Mouse (Mus musculus) forebrain, embryonic 11.5 days (tissue): ENCODE data around the gene Ccdc57. TPM values are rescaled to one million over a fixed set of nuclear protein-coding genes. Genes with fewer than 3 reads are reported as not detected.

Source experiments
- ATAC-seq: fragments of 200-750 bp; cut with Nextera tagmentation; replicated peaks from 2 replicates; pipeline ENCODE4 v1.8.0; 2017; ENCODE audit warnings: moderate TSS enrichment; ENCODE audit not compliant: low FRiP score
- DNase-seq: peaks from one replicate; pipeline ENCODE4 v3.0.0-alpha.2; 2017; ENCODE audit warnings: low spot score
- H3K27ac ChIP-seq: fragments of 300-500 bp; sonication (generic); 2 replicates; pipeline ENCODE4 v1.5.1; 2014; ENCODE audit warnings: low read depth, low read length
- H3K27me3 ChIP-seq: fragments of 300-500 bp; sonication (generic); 2 replicates; pipeline ENCODE4 v1.6.1; 2014; ENCODE audit warnings: mild to moderate bottlenecking, low read length, mixed read lengths; ENCODE audit not compliant: control insufficient read depth, insufficient read depth
- H3K36me3 ChIP-seq: fragments of 300-500 bp; sonication (generic); 2 replicates; pipeline ENCODE4 v1.6.1; 2014; ENCODE audit warnings: mild to moderate bottlenecking, low read length, moderate library complexity, mixed read lengths; ENCODE audit not compliant: control insufficient read depth, insufficient read depth
- H3K4me1 ChIP-seq: fragments of 300-500 bp; sonication (generic); replicated peaks from 2 replicates; pipeline ENCODE4 v1.6.1; 2014; ENCODE audit warnings: low read length, mixed read lengths; ENCODE audit not compliant: control insufficient read depth, insufficient read depth
- H3K4me2 ChIP-seq: fragments of 300-500 bp; sonication (generic); 2 replicates; pipeline ENCODE4 v1.6.1; 2014; ENCODE audit warnings: low read depth, mild to moderate bottlenecking, low read length, moderate library complexity, mixed read lengths; ENCODE audit not compliant: severe bottlenecking
- H3K4me3 ChIP-seq: fragments of 300-500 bp; sonication (generic); 2 replicates; pipeline ENCODE4 v1.5.1; 2014; ENCODE audit warnings: low read depth, low read length
- H3K9ac ChIP-seq: fragments of 300-500 bp; sonication (generic); 2 replicates; pipeline ENCODE4 v1.6.1; 2014; ENCODE audit warnings: low read length
- H3K9me3 ChIP-seq: fragments of 300-500 bp; sonication (generic); 2 replicates; pipeline ENCODE4 v1.6.1; 2016; ENCODE audit warnings: low read length, mixed read lengths; ENCODE audit not compliant: control insufficient read depth
- WGBS: fragments of 180-500 bp; shearing (Covaris S2); extraction: QIAGEN DNeasy Blood & Tissue Kit; methylation state at CpG from one replicate; pipeline ENCODE4 v1.1.7; 2014; 5-methylcytosine and 5-hydroxymethylcytosine counted together
- polyA plus RNA-seq: library from polyadenylated mRNA; unstranded; fragments of >200 nt; fragmentation: Nextera tagmentation; extraction: Ambion mirVana; gene quantifications from 2 replicates; pipeline ENCODE4 v1.2.1, GENCODE M21; 2014

Gene Ccdc57
- polyA plus RNA-seq, 1 experiment from 2014 or later = 7.7 TPM

DNA sequence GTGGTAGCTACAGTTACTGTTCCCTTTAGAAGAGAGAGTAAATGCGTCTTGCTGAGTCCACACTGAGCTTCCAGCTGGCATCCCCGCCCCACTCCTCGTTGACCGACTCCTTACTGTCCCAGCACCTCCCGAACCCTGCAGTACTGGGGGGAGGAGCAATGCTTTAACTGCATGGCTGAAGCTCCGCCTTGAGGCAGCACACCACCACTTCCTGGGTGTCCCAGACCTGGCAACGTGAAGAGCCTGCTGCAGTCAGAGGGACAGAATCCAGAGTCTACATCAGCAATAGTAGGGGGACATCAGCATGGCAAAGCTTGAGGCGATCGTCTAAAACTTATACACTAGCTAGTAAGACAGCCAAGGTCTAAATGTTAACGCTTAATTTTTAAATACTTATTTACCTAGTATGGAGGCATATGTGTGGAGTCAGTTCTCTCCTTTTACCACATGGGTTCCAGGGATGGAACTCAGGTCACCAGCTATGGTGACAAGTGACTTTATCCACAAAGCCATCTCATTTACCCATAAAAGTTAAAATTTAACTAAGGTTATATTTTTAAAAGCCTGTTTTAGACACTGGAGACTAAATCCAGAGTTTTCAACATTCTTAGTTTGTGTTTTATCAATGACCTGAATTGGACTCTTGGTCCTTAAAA lies 30.1 kb downstream of the Ccdc57 start:
- H3K4me1 ChIP-seq = no peaks in the 10 kb centered on the region

DNA sequence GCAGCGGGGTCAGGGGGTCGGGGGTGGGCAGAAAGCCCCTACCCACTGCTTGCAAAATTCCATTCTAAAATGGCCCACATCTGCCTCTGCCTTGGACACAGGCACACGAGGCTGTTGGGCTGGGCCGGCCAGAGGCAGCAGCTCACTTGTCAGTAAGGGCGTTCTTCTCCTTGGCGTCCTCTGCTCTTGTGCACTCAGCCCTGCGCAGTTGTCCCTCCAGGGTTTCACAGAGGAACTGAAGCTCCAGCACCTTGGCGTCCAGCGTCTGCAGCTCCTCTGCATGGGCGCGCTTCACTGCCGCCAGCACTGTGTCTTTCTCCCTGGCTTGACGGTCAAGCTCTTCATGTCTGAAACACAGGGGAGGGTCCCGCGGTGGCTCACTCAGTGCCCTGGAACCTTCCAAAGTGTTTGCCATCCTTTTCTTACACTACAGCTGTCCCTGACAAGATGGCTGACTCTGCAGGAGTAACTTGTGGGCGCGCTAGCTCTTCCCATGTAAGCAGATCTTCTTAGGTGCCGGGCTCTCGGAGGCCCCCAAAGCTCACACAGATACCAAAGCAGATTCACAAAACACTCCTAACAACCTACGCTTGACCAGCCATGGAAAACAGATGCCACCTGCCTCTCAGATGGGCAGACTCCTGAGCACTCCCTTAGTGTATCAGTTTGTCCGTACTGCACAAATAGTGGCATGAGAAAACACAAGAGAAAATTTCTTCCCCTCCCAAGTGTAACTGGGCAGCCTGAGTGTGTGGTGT lies 30.8 kb downstream of the Ccdc57 start:
- no peaks in the 10 kb centered on the region for H3K27me3 ChIP-seq
- H3K9me3 ChIP-seq = no peaks in the 10 kb centered on the region
- H3K4me2 ChIP-seq = no peak overlapping the region
- no peak for ATAC-seq
- H3K36me3 ChIP-seq = no peaks in the 10 kb centered on the region; the same call in 1 of the 2 replicates
- no peak for DNase-seq
- no peak overlapping the region for H3K27ac ChIP-seq
- no peak overlapping the region for H3K4me3 ChIP-seq
- no peak overlapping the region for H3K9ac ChIP-seq
- H3K4me1 ChIP-seq = no peaks in the 10 kb centered on the region
- WGBS = 81% methylated on average over 21 of the region's 21 CpGs

More for the DNA sequence above, 30.1 kb downstream of the Ccdc57 start:
- no peak overlapping the region for H3K4me2 ChIP-seq
- no peaks in the 10 kb centered on the region; the same call in 1 of the 2 replicates for H3K36me3 ChIP-seq
- no peak overlapping the region for H3K27ac ChIP-seq
- no peak overlapping the region for H3K4me3 ChIP-seq
- DNase-seq = no peak
- WGBS = 57% methylated on average over 10 of the region's 10 CpGs
- no peak for ATAC-seq
- no peak overlapping the region for H3K9ac ChIP-seq
- H3K9me3 ChIP-seq = no peaks in the 10 kb centered on the region
- no peaks in the 10 kb centered on the region for H3K27me3 ChIP-seq

DNA sequence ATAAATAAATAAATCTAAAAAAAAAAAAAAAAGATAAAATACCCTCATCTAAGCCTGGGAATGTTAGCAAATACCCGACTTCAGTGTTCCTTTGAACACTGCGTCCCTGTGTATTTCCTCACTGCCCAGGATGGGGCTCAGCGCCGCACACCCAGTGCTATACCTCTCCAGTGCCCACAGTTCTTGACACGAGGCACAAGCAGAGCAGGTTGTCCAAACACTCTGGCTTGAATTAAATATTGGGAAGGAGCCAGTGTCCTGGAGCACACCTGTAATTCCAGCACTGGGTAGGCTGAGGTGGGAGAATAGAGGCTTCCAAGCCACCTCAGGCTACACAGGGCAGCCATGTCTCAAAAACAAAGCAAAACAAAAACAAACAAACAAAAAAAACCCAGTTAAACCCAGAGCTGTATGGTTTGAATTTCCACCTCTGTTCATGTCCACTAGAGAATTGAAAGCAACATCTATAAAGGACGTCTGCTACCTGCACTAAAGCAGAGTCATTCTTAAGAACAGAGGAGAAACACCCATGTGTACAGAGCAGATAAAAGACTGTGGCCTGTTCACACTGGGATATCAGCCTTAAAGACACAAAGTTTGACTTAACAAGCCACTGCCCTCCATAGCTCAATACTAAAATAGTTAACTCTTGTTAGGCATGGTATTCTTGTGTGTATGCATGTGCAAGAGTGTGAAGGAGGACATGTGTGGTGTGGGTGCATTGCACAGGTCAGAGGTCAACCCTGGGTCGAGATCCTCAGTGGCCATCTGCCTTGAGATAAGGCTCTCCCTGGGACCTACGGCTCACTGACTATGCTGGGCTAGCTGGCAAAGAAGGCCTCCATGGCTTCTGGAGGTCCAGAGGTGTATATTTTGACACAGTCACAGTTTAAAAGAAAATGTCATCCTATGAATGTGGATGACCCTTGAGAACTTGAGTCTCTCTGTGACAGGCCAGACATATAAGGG lies 32.1 kb downstream of the Ccdc57 start:
- H3K27ac ChIP-seq = no peak overlapping the region
- H3K36me3 ChIP-seq = no peaks in the 10 kb centered on the region; the same call in 1 of the 2 replicates
- 90% methylated on average over 8 of the region's 8 CpGs for WGBS
- no peak for DNase-seq
- H3K4me1 ChIP-seq = no peaks in the 10 kb centered on the region
- H3K27me3 ChIP-seq = no peaks in the 10 kb centered on the region
- no peak overlapping the region for H3K4me3 ChIP-seq
- ATAC-seq = no peak
- H3K4me2 ChIP-seq = no peak overlapping the region
- no peak overlapping the region for H3K9ac ChIP-seq
- H3K9me3 ChIP-seq = no peaks in the 10 kb centered on the region

DNA sequence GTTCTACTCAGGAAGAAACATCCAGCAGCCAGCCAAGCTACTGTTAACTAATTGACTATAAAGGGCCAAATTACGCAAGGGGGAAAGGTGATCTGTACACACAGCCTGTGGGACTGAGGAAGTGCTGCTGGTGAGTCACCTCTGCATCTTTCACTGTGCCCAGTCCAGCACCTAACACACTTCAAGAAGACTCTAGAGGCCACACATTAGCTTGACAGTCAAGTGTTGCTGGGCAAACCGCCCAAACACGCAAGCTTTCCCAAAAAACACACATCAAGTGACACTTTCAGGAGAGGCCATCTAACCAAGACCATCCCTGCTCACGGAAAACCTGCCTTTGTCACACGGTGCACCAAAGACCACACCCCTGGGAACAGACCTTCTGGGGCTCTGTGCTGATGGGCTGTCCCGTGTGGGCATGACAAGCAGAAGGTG lies 34.5 kb downstream of the Ccdc57 start:
- no peak overlapping the region for H3K9ac ChIP-seq
- no peak overlapping the region for H3K4me2 ChIP-seq
- no peaks in the 10 kb centered on the region for H3K27me3 ChIP-seq
- 84% methylated on average over 6 of the region's 6 CpGs for WGBS
- no peak for DNase-seq
- no peak overlapping the region for H3K4me3 ChIP-seq
- no peaks in the 10 kb centered on the region for H3K9me3 ChIP-seq
- H3K36me3 ChIP-seq = peaks cover 3% of the 10 kb centered on the region; the same call in 1 of the 2 replicates
- H3K4me1 ChIP-seq = no peaks in the 10 kb centered on the region
- ATAC-seq = no peak
- no peak overlapping the region for H3K27ac ChIP-seq

DNA sequence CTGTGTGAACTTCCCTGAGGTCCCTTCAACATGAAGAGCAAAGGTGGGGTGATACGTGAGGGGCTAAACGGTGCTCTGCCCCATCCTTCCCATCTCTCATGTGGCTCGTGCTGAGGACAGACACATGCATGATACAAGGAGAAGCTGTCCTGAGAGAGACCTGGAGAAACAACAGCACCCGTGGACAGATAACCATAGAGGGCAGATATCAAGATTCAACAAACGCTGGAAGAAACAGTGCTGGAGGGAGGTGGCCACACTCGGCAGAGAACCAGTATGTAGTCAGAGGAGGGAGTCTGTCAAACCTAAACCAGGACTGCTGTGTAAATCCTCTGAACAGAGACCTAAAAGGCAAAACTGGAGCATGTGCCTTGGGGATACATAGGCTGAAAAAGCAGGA lies 37.2 kb downstream of the Ccdc57 start:
- H3K9ac ChIP-seq = no peak overlapping the region
- no peaks in the 10 kb centered on the region for H3K9me3 ChIP-seq
- H3K4me1 ChIP-seq = no peaks in the 10 kb centered on the region
- no peak overlapping the region for H3K27ac ChIP-seq
- H3K4me2 ChIP-seq = no peak overlapping the region
- H3K4me3 ChIP-seq = no peak overlapping the region
- no peaks in the 10 kb centered on the region for H3K27me3 ChIP-seq
- 91% methylated on average over 6 of the region's 6 CpGs for WGBS
- H3K36me3 ChIP-seq = peaks cover 3% of the 10 kb centered on the region; the same call in 1 of the 2 replicates
- DNase-seq (no peak), ATAC-seq (no peak)

DNA sequence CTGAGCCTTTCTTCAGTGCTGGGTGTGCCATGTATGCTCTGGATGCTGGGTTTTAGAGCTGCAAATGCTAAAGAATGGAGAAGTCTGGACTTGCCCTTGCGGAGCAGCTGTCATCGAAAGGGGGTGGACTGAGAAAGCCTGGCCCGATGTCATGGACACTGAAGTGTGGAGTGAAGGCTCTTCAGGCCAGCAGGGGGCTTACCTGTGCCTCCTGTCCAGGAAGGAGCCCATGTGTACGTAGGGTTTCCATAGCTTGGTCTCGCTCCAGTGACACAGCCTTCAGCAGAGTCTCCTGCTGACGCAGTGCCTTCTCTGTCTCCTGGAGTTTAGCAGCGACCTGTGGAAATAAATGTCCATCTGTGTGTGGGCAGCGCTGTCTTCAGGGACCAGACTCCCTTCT lies 38.3 kb downstream of the Ccdc57 start:
- no peaks in the 10 kb centered on the region for H3K4me1 ChIP-seq
- no peak for ATAC-seq
- H3K9me3 ChIP-seq = no peaks in the 10 kb centered on the region
- H3K27ac ChIP-seq = no peak overlapping the region
- H3K27me3 ChIP-seq = no peaks in the 10 kb centered on the region
- no peak overlapping the region for H3K9ac ChIP-seq
- H3K4me2 ChIP-seq = no peak overlapping the region
- no peak for DNase-seq
- H3K36me3 ChIP-seq = peaks cover 3% of the 10 kb centered on the region; the same call in 1 of the 2 replicates
- 94% methylated on average over 8 of the region's 8 CpGs for WGBS
- no peak overlapping the region for H3K4me3 ChIP-seq

DNA sequence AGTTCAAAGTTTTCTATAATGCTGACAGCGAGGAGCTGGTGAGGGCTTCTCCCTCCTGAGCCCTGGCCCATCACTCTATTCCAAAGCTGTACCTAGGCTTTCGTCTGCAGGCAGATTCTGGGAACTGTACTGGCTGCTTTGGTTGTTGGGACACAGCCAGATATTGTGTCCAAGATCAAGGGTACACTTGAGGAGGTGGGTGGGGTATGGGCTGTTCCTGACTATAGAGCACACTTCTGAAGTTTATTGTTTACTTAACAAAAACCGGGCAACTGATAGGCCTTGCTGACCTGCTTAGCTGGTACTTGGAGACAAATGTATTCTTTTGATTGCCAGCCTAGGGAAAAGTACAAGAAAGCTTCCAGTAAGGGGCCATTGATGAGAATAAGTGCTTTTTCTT lies 43.5 kb downstream of the Ccdc57 start:
- Histone ChIP-seq H3K27ac (no peak overlapping the region), H3K4me3 (no peak overlapping the region), H3K36me3 (peaks cover 1% of the 10 kb centered on the region; the same call in 1 of the 2 replicates), H3K9ac (no peak overlapping the region), H3K4me1 (no peaks in the 10 kb centered on the region), H3K4me2 (no peak overlapping the region), H3K27me3 (no peaks in the 10 kb centered on the region), H3K9me3 (peaks cover 4% of the 10 kb centered on the region; the same call in 1 of the 2 replicates)
- no peak for ATAC-seq
- no peak for DNase-seq
- 90% methylated on average over 3 of the region's 3 CpGs for WGBS

DNA sequence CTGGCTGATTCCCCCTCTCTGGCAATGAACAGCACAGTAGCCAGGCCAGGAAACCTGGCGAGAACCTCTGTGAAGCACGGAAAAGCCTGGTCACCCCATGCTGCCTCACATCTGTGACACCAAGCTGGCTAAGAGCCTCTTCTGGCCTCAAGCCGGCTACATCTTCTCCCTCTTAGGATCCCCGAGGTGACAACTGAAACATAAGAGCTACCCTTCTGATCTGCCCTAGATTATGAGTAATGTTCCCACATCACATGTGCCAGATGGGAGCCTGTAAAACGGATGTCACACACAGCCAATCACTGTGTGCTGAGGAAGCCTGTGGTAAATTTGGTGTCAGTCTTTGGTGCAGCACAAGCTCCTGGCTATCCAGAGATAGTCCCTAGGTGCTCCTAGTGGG lies 44.0 kb downstream of the Ccdc57 start:
- no peak for ATAC-seq
- no peaks in the 10 kb centered on the region; the same call in 1 of the 2 replicates for H3K36me3 ChIP-seq

More for the DNA sequence above, 44.0 kb downstream of the Ccdc57 start:
- no peaks in the 10 kb centered on the region for H3K27me3 ChIP-seq
- no peak for DNase-seq
- 88% methylated on average over 5 of the region's 5 CpGs for WGBS
- H3K27ac ChIP-seq = no peak overlapping the region
- H3K9ac ChIP-seq = no peak overlapping the region
- H3K4me2 ChIP-seq = no peak overlapping the region
- no peak overlapping the region for H3K4me3 ChIP-seq
- H3K9me3 ChIP-seq = peaks cover 4% of the 10 kb centered on the region; the same call in 1 of the 2 replicates
- no peaks in the 10 kb centered on the region for H3K4me1 ChIP-seq
